Mouse (Mus musculus): ENCODE results near the gene Kif7. TPM values are rescaled to one million over a fixed set of nuclear protein-coding genes. Genes with fewer than 3 reads are reported as not detected.

Kif7 gene
- polyA plus RNA-seq, 1 experiment from 2014 or later, result 3.0 TPM

DNA sequence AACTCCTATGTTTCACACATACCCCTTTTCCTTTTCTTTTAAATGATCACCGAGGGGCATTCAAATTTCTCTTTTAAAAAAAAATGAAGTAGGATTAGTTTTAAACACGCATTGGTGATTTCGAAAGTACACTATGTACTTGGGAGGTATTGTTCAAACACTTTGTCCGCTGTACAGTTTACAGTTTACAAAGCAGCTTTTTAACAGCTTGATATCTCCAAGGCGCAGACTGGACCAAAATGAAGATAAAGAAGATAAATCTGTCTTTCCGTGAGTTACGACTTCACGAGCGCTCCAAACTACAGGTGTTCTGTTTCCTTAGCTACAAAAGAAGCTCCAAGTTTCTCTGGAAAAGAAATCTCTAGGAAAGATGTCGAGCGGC is 26.7 kb upstream of the Kif7 start:
- Histone ChIP-seq H3K27ac (no peak overlapping the region), H3K9ac (replicated peaks) (peak overlapping the region; percentile 70), H3K4me3 (replicated peaks) (peak overlapping the region; percentile 65), H3K27me3 (no peaks in the 10 kb centered on the region), H3K4me2 (replicated peaks) (peak overlapping the region; percentile 79), H3K36me3 (peaks cover 6% of the 10 kb centered on the region; the same call in 1 of the 2 replicates), H3K9me3 (no peaks in the 10 kb centered on the region), H3K4me1 (replicated peaks) (peaks cover 12% of the 10 kb centered on the region)
- WGBS, result 23% methylated on average over 11 of the region's 11 CpGs
- ATAC-seq, result no peak

- no peak overlapping the region for H3K4me2 ChIP-seq (replicated peaks)
- H3K9me3 ChIP-seq, result no peaks in the 10 kb centered on the region
- H3K36me3 ChIP-seq, result peaks cover 12% of the 10 kb centered on the region; the same call in 1 of the 2 replicates
- H3K27me3 ChIP-seq, result no peaks in the 10 kb centered on the region
- no peak overlapping the region for H3K9ac ChIP-seq (replicated peaks)
- H3K4me1 ChIP-seq (replicated peaks), result peaks cover 12% of the 10 kb centered on the region
- H3K4me3 ChIP-seq (replicated peaks), result no peak overlapping the region
- 80% methylated on average over 4 of the region's 4 CpGs for WGBS
- no peak overlapping the region for H3K27ac ChIP-seq
- ATAC-seq, result no peak
Observed at GRCm38 (mm10) chr7:79740279-79740678, 24.8 kb upstream of the Kif7 start.

GRCm38 (mm10) chr7:79738913-79739312 is 23.4 kb upstream of the Kif7 start:
- Histone ChIP-seq H3K4me2 (replicated peaks) (no peak overlapping the region), H3K36me3 (peaks cover 12% of the 10 kb centered on the region; the same call in 1 of the 2 replicates), H3K9ac (replicated peaks) (no peak overlapping the region), H3K4me1 (replicated peaks) (peaks cover 12% of the 10 kb centered on the region), H3K4me3 (replicated peaks) (no peak overlapping the region), H3K27ac (no peak overlapping the region), H3K9me3 (no peaks in the 10 kb centered on the region), H3K27me3 (no peaks in the 10 kb centered on the region)
- ATAC-seq, result no peak
- 92% methylated on average over 2 of the region's 2 CpGs for WGBS

- no peaks in the 10 kb centered on the region for H3K27me3 ChIP-seq
- WGBS, result 92% methylated on average over 14 of the region's 14 CpGs
- no peaks in the 10 kb centered on the region for H3K9me3 ChIP-seq
- H3K36me3 ChIP-seq, result peaks cover 12% of the 10 kb centered on the region; the same call in 1 of the 2 replicates
- H3K4me1 ChIP-seq (replicated peaks), result no peaks in the 10 kb centered on the region
- no peak overlapping the region for H3K4me2 ChIP-seq (replicated peaks)
- no peak overlapping the region for H3K4me3 ChIP-seq (replicated peaks)
- no peak for ATAC-seq
- H3K9ac ChIP-seq (replicated peaks), result no peak overlapping the region
- H3K27ac ChIP-seq, result no peak overlapping the region
Observed at GRCm38 (mm10) chr7:79736511-79736910, 21.0 kb upstream of the Kif7 start.

GRCm38 (mm10) chr7:79734563-79734962 is 19.0 kb upstream of the Kif7 start:
- Histone ChIP-seq H3K9me3 (no peaks in the 10 kb centered on the region), H3K4me2 (replicated peaks) (no peak overlapping the region), H3K36me3 (peaks cover 12% of the 10 kb centered on the region; the same call in 1 of the 2 replicates), H3K27me3 (0 out of 2 replicates have a peak, but pooled peaks cover 3% of the 10 kb centered on the region), H3K27ac (no peak overlapping the region), H3K4me1 (replicated peaks) (no peaks in the 10 kb centered on the region), H3K4me3 (replicated peaks) (no peak overlapping the region), H3K9ac (replicated peaks) (no peak overlapping the region)
- 83% methylated on average over 8 of the region's 8 CpGs for WGBS
- no peak for ATAC-seq

- Histone ChIP-seq H3K36me3 (peaks cover 9% of the 10 kb centered on the region; the same call in 1 of the 2 replicates), H3K4me2 (replicated peaks) (no peak within 1 kb of the TSS), H3K27me3 (peaks cover 3% of the 10 kb centered on the region; the same call in 1 of the 2 replicates), H3K4me3 (replicated peaks) (no peak within 1 kb of the TSS), H3K4me1 (replicated peaks) (no peaks in the 10 kb centered on the region), H3K9ac (replicated peaks) (no peak within 1 kb of the TSS), H3K9me3 (no peaks in the 10 kb centered on the region), H3K27ac (no peak within 1 kb of the TSS)
- ATAC-seq, result no peak
- WGBS, result 72% methylated on average over 4 of the region's 4 CpGs
Observed at GRCm38 (mm10) chr7:79732622-79733021, 17.1 kb upstream of the Kif7 start, which contains the start of gene Plin1. Gene Plin1, minus strand, starts transcription at chr7:79732903.

DNA sequence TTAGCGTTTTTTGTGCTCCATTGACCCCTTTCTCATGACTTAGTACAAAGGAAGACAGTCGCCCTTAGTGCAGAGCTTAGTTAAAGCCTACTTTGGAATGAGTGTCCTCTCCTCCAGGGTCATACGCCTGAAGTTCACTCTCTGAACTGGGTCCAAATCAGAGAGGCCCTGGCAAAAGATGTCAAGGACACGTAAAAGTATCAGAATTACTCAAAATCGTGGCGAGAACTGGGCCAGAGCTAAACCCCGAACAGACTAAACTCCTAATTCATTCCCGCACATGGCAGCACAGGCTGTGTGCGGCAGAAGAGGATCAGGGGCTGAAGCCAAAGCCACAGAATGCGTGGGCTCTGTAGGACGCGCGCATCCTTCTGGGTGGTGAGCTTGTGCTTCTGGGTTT is 15.9 kb upstream of the Kif7 start:
- Histone ChIP-seq H3K9me3 (no peaks in the 10 kb centered on the region), H3K27me3 (peaks cover 3% of the 10 kb centered on the region; the same call in 1 of the 2 replicates), H3K27ac (no peak overlapping the region), H3K4me3 (replicated peaks) (no peak overlapping the region), H3K4me1 (replicated peaks) (no peaks in the 10 kb centered on the region), H3K4me2 (replicated peaks) (no peak overlapping the region), H3K36me3 (0 out of 2 replicates have a peak, but pooled peaks cover 1% of the 10 kb centered on the region), H3K9ac (replicated peaks) (no peak overlapping the region)
- 67% methylated on average over 13 of the region's 13 CpGs for WGBS
- ATAC-seq, result no peak

GRCm38 (mm10) chr7:79729743-79730370 is 14.3 kb upstream of the Kif7 start:
- Histone ChIP-seq H3K27ac (no peak overlapping the region), H3K9me3 (no peaks in the 10 kb centered on the region), H3K4me1 (replicated peaks) (no peaks in the 10 kb centered on the region), H3K27me3 (peaks cover 9% of the 10 kb centered on the region), H3K9ac (replicated peaks) (no peak overlapping the region), H3K4me3 (replicated peaks) (no peak overlapping the region), H3K4me2 (replicated peaks) (no peak overlapping the region), H3K36me3 (no peaks in the 10 kb centered on the region)
- 76% methylated on average over 11 of the region's 11 CpGs for WGBS
- 0 out of 2 replicates have a peak, but pooled peaks have one; percentile 24 for ATAC-seq

- Histone ChIP-seq H3K4me1 (replicated peaks) (no peaks in the 10 kb centered on the region), H3K27ac (no peak overlapping the region), H3K36me3 (no peaks in the 10 kb centered on the region), H3K4me2 (replicated peaks) (no peak overlapping the region), H3K9me3 (no peaks in the 10 kb centered on the region), H3K4me3 (replicated peaks) (no peak overlapping the region), H3K9ac (replicated peaks) (no peak overlapping the region), H3K27me3 (peaks cover 9% of the 10 kb centered on the region)
- peak; percentile 53; the same call in 1 of the 2 replicates for ATAC-seq
- 6% methylated on average over 8 of the region's 8 CpGs for WGBS
Observed at GRCm38 (mm10) chr7:79729169-79729568, 13.6 kb upstream of the Kif7 start.

- Histone ChIP-seq H3K4me1 (replicated peaks) (no peaks in the 10 kb centered on the region), H3K36me3 (no peaks in the 10 kb centered on the region), H3K9me3 (no peaks in the 10 kb centered on the region), H3K9ac (replicated peaks) (no peak overlapping the region), H3K27ac (no peak overlapping the region), H3K27me3 (peaks cover 16% of the 10 kb centered on the region), H3K4me3 (replicated peaks) (no peak overlapping the region), H3K4me2 (replicated peaks) (no peak overlapping the region)
- 29% methylated on average over 6 of the region's 6 CpGs for WGBS
- peak; percentile 29 for ATAC-seq
Observed at GRCm38 (mm10) chr7:79728219-79728618, 12.7 kb upstream of the Kif7 start.

- H3K27me3 ChIP-seq, result peaks cover 27% of the 10 kb centered on the region
- H3K4me2 ChIP-seq (replicated peaks), result no peak overlapping the region
- no peaks in the 10 kb centered on the region for H3K4me1 ChIP-seq (replicated peaks)
- no peak overlapping the region for H3K4me3 ChIP-seq (replicated peaks)
- H3K27ac ChIP-seq, result no peak overlapping the region
- no peaks in the 10 kb centered on the region for H3K9me3 ChIP-seq
- WGBS, result 16% methylated on average over 2 of the region's 2 CpGs
- peak; percentile 49; the same call in 1 of the 2 replicates for ATAC-seq
- H3K36me3 ChIP-seq, result no peaks in the 10 kb centered on the region
- H3K9ac ChIP-seq (replicated peaks), result no peak overlapping the region
Observed at GRCm38 (mm10) chr7:79727091-79727490, 11.6 kb upstream of the Kif7 start.

- H3K4me3 ChIP-seq (replicated peaks), result peak overlapping the region; percentile 62
- peaks cover 47% of the 10 kb centered on the region for H3K27me3 ChIP-seq
- no peaks in the 10 kb centered on the region for H3K36me3 ChIP-seq
- H3K27ac ChIP-seq, result no peak overlapping the region
- peak overlapping the region; percentile 81 for H3K4me2 ChIP-seq (replicated peaks)
- peak; percentile 83 for ATAC-seq
- H3K9me3 ChIP-seq, result no peaks in the 10 kb centered on the region
- peak overlapping the region; percentile 82 for H3K9ac ChIP-seq (replicated peaks)
- H3K4me1 ChIP-seq (replicated peaks), result peaks cover 11% of the 10 kb centered on the region
- under 1% methylated on average over 48 of the region's 48 CpGs for WGBS
Observed at GRCm38 (mm10) chr7:79721386-79721977, 6.0 kb upstream of the Kif7 start.
